Mouse (Mus musculus): ENCODE data around the gene Gfpt2. TPM values are rescaled to one million over a fixed set of nuclear protein-coding genes. Genes with fewer than 3 reads are reported as not detected.

Gene Gfpt2
- polyA plus RNA-seq, 1 experiment from 2014 or later = 4.1 TPM

DNA sequence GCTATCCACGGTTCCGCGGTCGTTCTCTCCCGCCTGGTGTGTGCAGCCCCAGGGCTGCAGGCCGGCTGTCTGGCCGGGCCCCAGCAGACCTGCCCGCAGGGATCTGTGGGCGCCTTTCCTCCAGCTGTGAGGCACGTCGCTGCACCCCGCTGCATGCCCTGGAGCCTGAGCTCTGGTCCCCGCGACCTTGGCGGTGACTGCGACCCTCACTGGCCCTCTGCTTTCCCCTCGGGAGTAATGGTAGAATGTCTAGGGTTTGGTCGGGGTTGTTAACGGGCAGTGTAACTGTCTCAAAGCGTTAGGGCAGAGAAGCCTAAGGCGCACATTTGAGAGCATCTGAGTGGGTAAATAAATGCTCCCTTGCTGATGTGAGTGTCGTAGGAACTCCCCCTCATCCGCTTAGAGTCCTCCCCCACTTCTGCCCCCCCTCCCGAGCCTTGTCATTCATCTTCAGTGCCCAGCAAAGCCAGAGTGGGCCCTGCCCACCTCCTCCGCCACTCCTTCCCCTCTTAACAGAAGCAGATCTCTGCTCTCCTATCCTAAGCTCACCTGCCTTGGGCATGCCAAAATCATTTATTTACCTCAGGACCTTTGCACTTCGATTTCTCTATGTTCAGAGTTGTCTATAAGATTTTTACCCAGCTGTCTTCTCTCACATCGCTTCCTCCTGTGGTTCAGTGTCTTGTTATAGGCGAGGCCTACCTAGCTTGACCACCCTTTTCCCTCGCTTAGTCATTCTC lies 53.3 kb downstream of the Gfpt2 start:
- no peaks in the 10 kb centered on the region for H3K27me3 ChIP-seq (ENCODE audit: control insufficient read depth, insufficient read depth, low read length)
- H3K4me3 ChIP-seq (replicated peaks; ENCODE audit: low read depth, low read length) = peak overlapping the region; percentile 92
- H3K9ac ChIP-seq (replicated peaks; ENCODE audit: low read length) = peak overlapping the region; percentile 94
- peak overlapping the region; percentile 89 for H3K27ac ChIP-seq (replicated peaks; ENCODE audit: low read depth, low read length)
- peak; percentile 2 for ATAC-seq (ENCODE audit: low FRiP score, low TSS enrichment)
- DNase-seq = peak; percentile 68
- H3K4me2 ChIP-seq (ENCODE audit: low read length) = peak overlapping the region; percentile 83
- 8% methylated on average over 29 of the region's 29 CpGs for WGBS
- peaks cover 21% of the 10 kb centered on the region for H3K4me1 ChIP-seq (ENCODE audit: control insufficient read depth, insufficient read depth, low read length)
- H3K36me3 ChIP-seq (ENCODE audit: control insufficient read depth, insufficient read depth, low read length) = peaks cover 11% of the 10 kb centered on the region; the same call in 1 of the 2 replicates
- no peaks in the 10 kb centered on the region for H3K9me3 ChIP-seq (ENCODE audit: control insufficient read depth, low read length)

DNA sequence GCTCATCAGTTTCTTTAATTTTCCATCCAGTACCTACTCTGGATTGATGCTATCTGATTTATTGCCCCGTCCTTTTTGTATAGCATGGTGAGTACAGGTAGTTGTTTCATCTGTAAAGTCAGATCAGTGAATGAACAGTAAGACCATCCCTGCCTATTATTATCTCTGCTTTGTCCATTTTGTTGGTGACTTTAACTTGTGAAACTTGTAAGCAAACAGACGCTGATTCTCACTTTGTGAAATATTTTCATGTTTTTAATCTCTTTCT lies 53.8 kb downstream of the Gfpt2 start:
- DNase-seq (no peak), ATAC-seq (ENCODE audit: low FRiP score, low TSS enrichment) (no peak)
- Histone ChIP-seq H3K4me1 (ENCODE audit: control insufficient read depth, insufficient read depth, low read length) (peaks cover 21% of the 10 kb centered on the region), H3K36me3 (ENCODE audit: control insufficient read depth, insufficient read depth, low read length) (peaks cover 11% of the 10 kb centered on the region; the same call in 1 of the 2 replicates), H3K9ac (replicated peaks; ENCODE audit: low read length) (peak overlapping the region; percentile 94; the same call in 1 of the 2 replicates), H3K9me3 (ENCODE audit: control insufficient read depth, low read length) (no peaks in the 10 kb centered on the region), H3K4me3 (replicated peaks; ENCODE audit: low read depth, low read length) (peak overlapping the region; percentile 92), H3K4me2 (ENCODE audit: low read length) (peak overlapping the region; percentile 83), H3K27ac (replicated peaks; ENCODE audit: low read depth, low read length) (no peak overlapping the region), H3K27me3 (ENCODE audit: control insufficient read depth, insufficient read depth, low read length) (no peaks in the 10 kb centered on the region)
- 78% methylated on average over 2 of the region's 2 CpGs for WGBS

DNA sequence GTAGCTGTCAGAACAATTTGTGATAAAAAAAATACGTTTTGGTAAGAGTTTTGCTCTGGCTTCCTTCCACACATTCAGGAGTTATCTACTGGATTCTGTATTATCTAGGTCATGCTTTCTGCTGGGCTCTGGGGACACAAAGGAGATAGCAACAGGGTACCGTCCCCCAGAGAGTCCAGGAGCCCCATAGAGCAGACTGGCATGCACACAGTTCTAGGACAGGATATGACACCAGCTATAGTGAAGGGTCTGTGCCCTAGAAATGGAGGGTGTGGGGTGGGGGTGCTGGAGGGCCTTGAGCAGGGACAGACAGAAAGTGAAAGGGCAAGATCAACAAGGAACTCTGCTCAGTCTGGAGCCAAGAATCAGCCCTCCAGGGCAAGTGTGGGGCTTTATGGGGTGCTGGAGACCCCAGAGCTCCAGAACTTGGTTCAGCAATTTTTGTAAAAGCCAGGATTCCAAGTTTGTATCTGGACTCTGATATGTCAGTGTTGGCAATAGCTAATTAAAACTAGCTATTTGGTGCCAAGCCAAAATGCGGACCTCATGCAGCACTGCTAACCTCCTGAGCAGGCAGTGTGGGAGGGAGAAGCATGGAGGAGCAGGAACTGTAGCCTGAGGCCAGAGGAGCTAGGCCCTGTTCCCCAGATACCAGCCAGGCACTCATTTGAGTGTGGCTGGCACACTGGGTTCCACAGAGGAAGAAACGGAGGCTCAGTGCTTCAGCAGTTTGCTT lies 54.3 kb downstream of the Gfpt2 start:
- WGBS = 63% methylated on average over 4 of the region's 4 CpGs

DNA sequence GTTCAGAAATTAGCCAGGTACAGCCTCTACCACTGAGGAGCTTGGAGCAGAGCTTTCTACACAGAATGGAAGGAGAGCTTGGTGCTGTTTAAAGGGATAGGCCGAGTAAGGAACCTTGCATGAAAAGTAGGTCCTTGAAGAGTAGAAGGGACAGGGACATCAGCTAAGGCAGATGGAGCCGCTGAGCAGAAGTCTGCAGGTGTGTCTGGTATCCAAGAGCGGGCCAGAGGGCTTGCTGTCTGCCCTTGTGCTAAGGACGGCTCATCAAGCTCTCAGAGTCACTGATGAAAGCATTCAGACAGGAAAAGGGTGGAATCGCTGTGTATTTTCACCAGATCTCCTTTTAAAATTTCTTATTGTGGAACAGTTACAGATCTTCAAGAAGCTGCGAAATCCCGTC lies 56.4 kb downstream of the Gfpt2 start:
- H3K27ac ChIP-seq (replicated peaks; ENCODE audit: low read depth, low read length) = no peak overlapping the region
- DNase-seq (no peak), ATAC-seq (ENCODE audit: low FRiP score, low TSS enrichment) (no peak)
- no peak overlapping the region for H3K4me2 ChIP-seq (ENCODE audit: low read length)
- H3K9ac ChIP-seq (replicated peaks; ENCODE audit: low read length) = no peak overlapping the region
- no peak overlapping the region for H3K4me3 ChIP-seq (replicated peaks; ENCODE audit: low read depth, low read length)
- WGBS = 94% methylated on average over 7 of the region's 7 CpGs
- H3K4me1 ChIP-seq (ENCODE audit: control insufficient read depth, insufficient read depth, low read length) = peaks cover 21% of the 10 kb centered on the region
- H3K27me3 ChIP-seq (ENCODE audit: control insufficient read depth, insufficient read depth, low read length) = no peaks in the 10 kb centered on the region
- H3K36me3 ChIP-seq (ENCODE audit: control insufficient read depth, insufficient read depth, low read length) = peaks cover 21% of the 10 kb centered on the region; the same call in 1 of the 2 replicates
- H3K9me3 ChIP-seq (ENCODE audit: control insufficient read depth, low read length) = no peaks in the 10 kb centered on the region

More for the DNA sequence above, 54.3 kb downstream of the Gfpt2 start:
- no peak overlapping the region for H3K27ac ChIP-seq (replicated peaks; ENCODE audit: low read depth, low read length)
- H3K9me3 ChIP-seq (ENCODE audit: control insufficient read depth, low read length) = no peaks in the 10 kb centered on the region
- peaks cover 11% of the 10 kb centered on the region; the same call in 1 of the 2 replicates for H3K36me3 ChIP-seq (ENCODE audit: control insufficient read depth, insufficient read depth, low read length)
- H3K4me3 ChIP-seq (replicated peaks; ENCODE audit: low read depth, low read length) = peak overlapping the region; percentile 92; the same call in 1 of the 2 replicates
- peak overlapping the region; percentile 83 for H3K4me2 ChIP-seq (ENCODE audit: low read length)
- no peak for ATAC-seq (ENCODE audit: low FRiP score, low TSS enrichment)
- DNase-seq = peak; percentile 39
- 0 out of 2 replicates have a peak overlapping the region, but pooled peaks have one; percentile 1 for H3K9ac ChIP-seq (replicated peaks; ENCODE audit: low read length)
- peaks cover 21% of the 10 kb centered on the region for H3K4me1 ChIP-seq (ENCODE audit: control insufficient read depth, insufficient read depth, low read length)
- no peaks in the 10 kb centered on the region for H3K27me3 ChIP-seq (ENCODE audit: control insufficient read depth, insufficient read depth, low read length)

DNA sequence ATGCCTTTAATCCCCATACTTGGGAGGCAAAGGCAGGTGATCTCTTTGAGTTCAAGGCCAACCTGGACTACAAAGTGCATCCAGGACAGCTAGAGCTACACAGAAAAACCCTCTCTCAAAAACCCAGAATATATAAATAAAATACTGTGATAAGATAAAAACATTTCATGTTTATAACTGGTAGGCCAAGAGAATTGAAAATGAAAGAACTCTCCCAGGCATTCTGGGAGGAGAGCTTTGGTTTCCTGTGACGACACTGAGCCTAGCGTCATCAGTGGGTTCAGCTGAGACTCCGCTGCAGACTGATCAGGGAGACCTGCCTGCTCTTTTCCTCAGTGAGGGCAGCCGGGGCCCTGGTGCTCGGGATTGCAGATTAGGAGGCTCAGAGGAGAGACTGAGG lies 61.2 kb downstream of the Gfpt2 start:
- H3K9ac ChIP-seq (replicated peaks; ENCODE audit: low read length) = no peak overlapping the region
- no peaks in the 10 kb centered on the region for H3K4me1 ChIP-seq (ENCODE audit: control insufficient read depth, insufficient read depth, low read length)

DNA sequence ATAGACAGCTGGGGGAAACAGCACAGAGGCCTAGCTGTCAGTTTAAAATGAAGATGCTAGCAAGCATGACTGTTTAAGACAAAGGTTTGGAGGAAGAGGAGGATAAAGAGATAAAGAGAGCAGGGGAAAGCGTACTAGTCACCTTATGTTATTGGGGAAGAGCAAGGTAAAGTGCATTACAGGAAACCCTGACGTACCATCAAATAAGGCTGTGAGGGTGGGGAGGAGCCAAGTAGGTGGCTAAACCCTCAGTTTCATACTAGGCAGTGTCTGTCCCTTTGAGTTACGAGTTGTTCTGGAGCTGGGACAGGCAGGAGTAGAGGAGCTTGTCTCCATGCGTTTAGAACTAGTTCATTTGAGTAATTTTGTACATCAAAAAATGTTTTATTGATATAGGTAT lies 67.2 kb downstream of the Gfpt2 start:
- Histone ChIP-seq H3K4me1 (ENCODE audit: control insufficient read depth, insufficient read depth, low read length) (no peaks in the 10 kb centered on the region), H3K27ac (replicated peaks; ENCODE audit: low read depth, low read length) (no peak overlapping the region), H3K9me3 (ENCODE audit: control insufficient read depth, low read length) (no peaks in the 10 kb centered on the region), H3K27me3 (ENCODE audit: control insufficient read depth, insufficient read depth, low read length) (no peaks in the 10 kb centered on the region), H3K4me3 (replicated peaks; ENCODE audit: low read depth, low read length) (no peak overlapping the region), H3K36me3 (ENCODE audit: control insufficient read depth, insufficient read depth, low read length) (peaks cover 29% of the 10 kb centered on the region; the same call in 1 of the 2 replicates), H3K9ac (replicated peaks; ENCODE audit: low read length) (no peak overlapping the region), H3K4me2 (ENCODE audit: low read length) (no peak overlapping the region)
- no peak for ATAC-seq (ENCODE audit: low FRiP score, low TSS enrichment)
- 88% methylated on average over 4 of the region's 4 CpGs for WGBS
- DNase-seq = no peak

More for the DNA sequence above, 61.2 kb downstream of the Gfpt2 start:
- H3K36me3 ChIP-seq (ENCODE audit: control insufficient read depth, insufficient read depth, low read length) = peaks cover 27% of the 10 kb centered on the region; the same call in 1 of the 2 replicates
- 78% methylated on average over 5 of the region's 5 CpGs for WGBS
- DNase-seq = no peak
- no peaks in the 10 kb centered on the region for H3K9me3 ChIP-seq (ENCODE audit: control insufficient read depth, low read length)
- no peak overlapping the region for H3K27ac ChIP-seq (replicated peaks; ENCODE audit: low read depth, low read length)
- H3K4me3 ChIP-seq (replicated peaks; ENCODE audit: low read depth, low read length) = no peak overlapping the region
- ATAC-seq (ENCODE audit: low FRiP score, low TSS enrichment) = no peak
- H3K4me2 ChIP-seq (ENCODE audit: low read length) = no peak overlapping the region
- no peaks in the 10 kb centered on the region for H3K27me3 ChIP-seq (ENCODE audit: control insufficient read depth, insufficient read depth, low read length)

DNA sequence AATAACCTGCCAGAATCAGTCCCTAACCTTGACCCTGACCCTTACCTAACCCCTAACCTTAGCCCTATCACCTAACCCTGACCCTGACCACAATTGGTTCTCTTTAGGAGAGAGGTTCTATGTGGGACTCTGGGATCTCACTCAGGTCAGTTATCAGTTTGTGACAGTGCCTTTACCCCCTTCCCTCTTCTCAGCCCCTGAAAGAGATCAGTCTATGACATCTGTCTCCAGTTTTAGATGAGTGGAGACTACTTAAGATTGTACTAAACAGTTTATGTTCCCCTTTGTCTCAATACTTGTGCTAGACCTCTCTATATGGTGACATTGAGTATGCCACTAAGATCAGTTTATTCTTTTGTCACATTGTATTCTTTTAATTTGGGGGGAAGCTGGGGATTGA lies 69.9 kb downstream of the Gfpt2 start:
- Histone ChIP-seq H3K27ac (replicated peaks; ENCODE audit: low read depth, low read length) (no peak overlapping the region), H3K9ac (replicated peaks; ENCODE audit: low read length) (no peak overlapping the region), H3K4me1 (ENCODE audit: control insufficient read depth, insufficient read depth, low read length) (no peaks in the 10 kb centered on the region), H3K9me3 (ENCODE audit: control insufficient read depth, low read length) (no peaks in the 10 kb centered on the region), H3K4me2 (ENCODE audit: low read length) (no peak overlapping the region), H3K36me3 (ENCODE audit: control insufficient read depth, insufficient read depth, low read length) (peaks cover 36% of the 10 kb centered on the region; the same call in 1 of the 2 replicates), H3K4me3 (replicated peaks; ENCODE audit: low read depth, low read length) (no peak overlapping the region), H3K27me3 (ENCODE audit: control insufficient read depth, insufficient read depth, low read length) (no peaks in the 10 kb centered on the region)
- no peak for ATAC-seq (ENCODE audit: low FRiP score, low TSS enrichment)
- no peak for DNase-seq

DNA sequence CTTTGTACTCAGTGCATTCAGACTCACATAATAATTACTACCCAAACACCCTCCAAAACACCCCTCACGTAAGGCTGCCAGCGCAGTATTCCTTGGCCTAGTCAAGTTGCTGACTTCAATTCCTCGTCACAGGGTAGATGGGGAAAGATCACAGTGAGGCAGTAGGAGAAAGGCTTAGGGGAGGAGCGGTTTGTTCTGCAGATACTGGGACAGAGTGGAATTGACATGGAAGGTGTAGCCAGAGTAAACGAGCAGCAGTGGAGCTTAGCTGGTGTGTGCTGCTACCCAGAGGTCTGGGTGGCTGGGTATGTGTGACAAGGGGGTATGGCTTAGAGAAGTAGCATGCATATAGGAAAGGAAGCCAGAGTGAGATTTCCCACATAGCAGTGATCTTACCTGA lies 73.3 kb downstream of the Gfpt2 start:
- Histone ChIP-seq H3K27ac (replicated peaks; ENCODE audit: low read depth, low read length) (no peak overlapping the region), H3K36me3 (ENCODE audit: control insufficient read depth, insufficient read depth, low read length) (peaks cover 55% of the 10 kb centered on the region), H3K4me3 (replicated peaks; ENCODE audit: low read depth, low read length) (no peak overlapping the region), H3K4me2 (ENCODE audit: low read length) (no peak overlapping the region), H3K27me3 (ENCODE audit: control insufficient read depth, insufficient read depth, low read length) (no peaks in the 10 kb centered on the region), H3K9ac (replicated peaks; ENCODE audit: low read length) (no peak overlapping the region), H3K9me3 (ENCODE audit: control insufficient read depth, low read length) (no peaks in the 10 kb centered on the region), H3K4me1 (ENCODE audit: control insufficient read depth, insufficient read depth, low read length) (no peaks in the 10 kb centered on the region)
- 92% methylated on average over 5 of the region's 5 CpGs for WGBS
- DNase-seq (no peak), ATAC-seq (ENCODE audit: low FRiP score, low TSS enrichment) (no peak)

DNA sequence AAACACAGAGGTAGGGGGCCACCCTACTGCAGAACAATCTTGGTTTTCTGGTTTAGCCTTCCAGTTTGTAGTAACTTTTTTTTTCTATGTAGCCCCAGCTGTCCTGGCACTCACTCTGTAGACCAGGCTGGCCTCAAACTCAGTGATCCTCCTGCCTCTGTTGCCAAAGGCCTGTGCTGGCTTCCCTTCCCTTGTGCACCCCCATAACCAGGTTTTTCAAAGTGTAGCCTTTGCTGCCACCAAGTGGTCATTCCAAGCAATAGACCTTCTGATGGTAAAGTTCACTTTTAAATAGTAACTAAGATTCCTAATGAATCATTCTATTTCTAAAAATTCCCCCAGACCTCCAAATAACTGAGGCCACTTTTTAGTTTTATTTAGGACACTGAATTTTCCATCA lies 75.8 kb downstream of the Gfpt2 start:
- DNase-seq (peak; percentile 84), ATAC-seq (ENCODE audit: low FRiP score, low TSS enrichment) (no peak)
- no peak overlapping the region for H3K4me3 ChIP-seq (replicated peaks; ENCODE audit: low read depth, low read length)
- no peaks in the 10 kb centered on the region for H3K4me1 ChIP-seq (ENCODE audit: control insufficient read depth, insufficient read depth, low read length)
- no peak overlapping the region for H3K9ac ChIP-seq (replicated peaks; ENCODE audit: low read length)
- no peak overlapping the region for H3K27ac ChIP-seq (replicated peaks; ENCODE audit: low read depth, low read length)
- H3K4me2 ChIP-seq (ENCODE audit: low read length) = no peak overlapping the region
- H3K9me3 ChIP-seq (ENCODE audit: control insufficient read depth, low read length) = no peaks in the 10 kb centered on the region
- no peaks in the 10 kb centered on the region for H3K27me3 ChIP-seq (ENCODE audit: control insufficient read depth, insufficient read depth, low read length)
- H3K36me3 ChIP-seq (ENCODE audit: control insufficient read depth, insufficient read depth, low read length) = peaks cover 66% of the 10 kb centered on the region
